Mouse (Mus musculus) urinary bladder, adult 2 months (tissue): Measurements from ENCODE around the gene Fam19a1. TPM values are rescaled to one million over a fixed set of nuclear protein-coding genes. Genes with fewer than 3 reads are reported as not detected.
"Not testable (repeated sequence)": the region's sequence is repeated elsewhere in the genome, so short reads cannot be mapped to it uniquely, and the experiment has no call there.

Experiments used
- DNase-seq: peaks from one replicate; pipeline ENCODE4 v3.0.0; 2022; ENCODE audit warnings: low spot score
- polyA plus RNA-seq: library from polyadenylated mRNA; depleted of rRNA; stranded (reverse); fragments of >200 nt; gene quantifications from 2 replicates; pipeline ENCODE4 v1.2.3, GENCODE M21; 2012; rRNA removed

The Fam19a1 gene
- 0.04 and 0.18 TPM in 2 replicates for polyA plus RNA-seq

GRCm38 (mm10) chr6:96112854-96113253 is at the start of gene Fam19a1:
TSS of gene Fam19a1 (plus strand) at chr6:96113154.
- no peak for DNase-seq

DNA sequence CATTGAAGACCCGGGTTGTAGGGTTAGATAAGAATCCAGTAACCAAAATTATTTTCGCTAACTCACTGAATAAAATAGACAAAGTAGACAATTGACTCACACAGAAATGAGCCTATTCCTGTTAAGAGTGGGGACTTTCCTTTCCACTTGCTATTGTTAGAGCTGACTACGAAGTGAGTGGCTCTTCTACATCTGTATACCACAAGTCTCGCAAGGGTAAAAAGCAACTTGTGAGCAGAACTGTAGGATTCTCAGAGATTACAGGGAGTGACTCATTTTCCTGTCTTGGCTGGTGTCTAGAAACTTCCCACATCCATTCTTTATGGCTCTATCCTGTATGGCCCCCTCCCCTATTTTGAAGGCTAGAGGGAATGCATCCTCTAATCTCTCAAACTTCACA is 41.9 kb upstream of the Fam19a1 start:
- DNase-seq, result no peak

DNA sequence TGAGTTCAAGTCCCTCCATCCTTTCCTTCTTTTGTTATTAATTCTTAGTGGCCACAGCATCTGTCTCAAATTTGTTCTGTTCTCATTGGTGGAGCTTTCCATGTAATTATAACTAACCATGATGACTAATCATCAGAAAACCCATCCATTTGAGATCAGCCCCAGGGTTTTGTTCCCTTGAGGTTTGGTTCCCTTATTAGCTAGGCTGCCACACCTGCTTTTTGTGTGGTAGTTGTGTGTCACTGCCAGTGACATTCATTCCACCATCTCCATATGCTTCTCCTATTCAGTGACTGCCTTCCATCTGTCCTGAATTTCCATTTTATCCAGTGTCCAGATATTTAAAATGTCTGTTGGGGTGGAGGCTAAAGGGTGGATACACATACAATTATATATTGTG is 41.4 kb upstream of the Fam19a1 start:
- DNase-seq, result no peak

- DNase-seq, result no peak
Observed at GRCm38 (mm10) chr6:96089961-96090360, 23.0 kb upstream of the Fam19a1 start.

GRCm38 (mm10) chr6:96093716-96094115 is 19.2 kb upstream of the Fam19a1 start:
- DNase-seq, result no peak

- no peak for DNase-seq
Observed at GRCm38 (mm10) chr6:96098225-96098624, 14.7 kb upstream of the Fam19a1 start.

DNA sequence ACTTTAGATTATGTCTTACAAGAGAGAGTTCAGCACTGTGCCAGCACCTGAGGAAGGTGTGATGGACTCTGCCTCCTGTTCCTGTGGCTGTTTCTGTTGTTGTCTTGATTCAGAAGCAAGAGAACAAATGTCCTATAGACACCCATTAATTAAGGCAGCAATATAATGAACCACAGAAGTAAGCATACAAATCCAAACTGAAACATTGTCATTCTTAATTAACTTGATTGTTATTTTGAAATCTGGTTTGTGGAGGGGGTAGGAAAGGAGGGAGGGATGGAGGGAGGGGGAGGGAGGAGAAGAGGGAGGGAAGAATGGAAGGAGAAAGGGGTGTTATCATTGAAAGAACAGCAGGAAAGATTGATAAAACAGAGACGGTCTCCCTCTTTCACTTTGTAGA is 1.3 kb upstream of the Fam19a1 start:
- DNase-seq, result no peak

- DNase-seq, result no peak
Observed at GRCm38 (mm10) chr6:96114151-96114550, 1.2 kb downstream of the Fam19a1 start.

DNA sequence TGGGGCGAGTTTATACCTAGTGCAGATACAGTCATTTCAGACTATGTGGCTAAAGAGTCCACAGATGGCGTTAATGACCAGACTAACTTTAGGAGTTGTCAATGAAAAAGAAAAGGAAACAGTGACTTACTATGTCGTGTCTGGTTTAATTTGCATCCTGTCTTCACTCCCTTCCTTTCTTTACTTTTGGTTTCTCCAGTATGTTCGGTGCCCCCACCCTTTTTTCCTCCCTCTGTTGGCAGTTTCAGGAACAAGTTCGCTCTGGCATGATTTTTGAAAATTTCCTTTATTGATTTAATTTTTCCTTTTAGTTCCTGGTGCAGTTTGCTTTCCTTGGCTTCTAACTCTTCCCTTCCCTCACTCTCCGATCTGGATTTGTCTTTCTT is 3.2 kb downstream of the Fam19a1 start:
- DNase-seq, result no peak

DNA sequence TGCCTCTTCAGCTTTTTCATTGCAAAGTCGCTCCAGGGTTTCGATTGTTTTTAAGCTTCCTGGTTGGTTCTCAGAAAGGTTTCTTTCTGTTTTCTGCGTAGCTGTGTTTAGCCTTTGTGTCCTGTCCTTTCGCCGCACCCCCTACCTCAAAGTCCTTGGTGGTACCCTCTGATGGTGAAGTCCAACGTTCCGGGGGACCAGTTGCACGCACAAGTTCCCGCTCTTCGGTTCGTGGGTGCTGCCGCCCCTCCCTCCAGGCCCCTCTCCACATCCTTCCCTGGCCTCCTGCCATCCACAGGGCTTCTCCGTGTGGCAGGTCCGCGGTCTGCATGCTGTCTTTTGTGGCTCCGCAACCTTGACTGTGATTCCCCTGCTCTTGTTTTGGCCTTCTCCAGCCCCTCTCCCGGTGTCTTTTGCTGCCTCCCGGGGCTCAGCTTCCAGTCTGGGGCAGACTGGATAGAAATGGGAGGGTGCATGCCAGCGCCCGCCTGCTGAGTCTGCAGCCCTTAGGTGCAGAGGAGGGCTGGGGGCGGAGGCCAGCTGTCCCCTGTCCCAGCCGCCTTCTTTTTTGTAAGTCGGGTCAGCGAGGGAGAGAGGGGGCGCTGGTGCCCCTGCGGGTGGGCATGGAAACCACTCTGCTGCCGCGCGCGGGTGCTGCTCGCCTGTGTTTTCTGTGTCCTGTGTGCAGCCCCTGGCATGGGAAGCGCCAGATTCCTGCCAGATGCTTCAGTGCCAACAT is 3.7 kb downstream of the Fam19a1 start:
- DNase-seq, result peak; percentile 22

DNA sequence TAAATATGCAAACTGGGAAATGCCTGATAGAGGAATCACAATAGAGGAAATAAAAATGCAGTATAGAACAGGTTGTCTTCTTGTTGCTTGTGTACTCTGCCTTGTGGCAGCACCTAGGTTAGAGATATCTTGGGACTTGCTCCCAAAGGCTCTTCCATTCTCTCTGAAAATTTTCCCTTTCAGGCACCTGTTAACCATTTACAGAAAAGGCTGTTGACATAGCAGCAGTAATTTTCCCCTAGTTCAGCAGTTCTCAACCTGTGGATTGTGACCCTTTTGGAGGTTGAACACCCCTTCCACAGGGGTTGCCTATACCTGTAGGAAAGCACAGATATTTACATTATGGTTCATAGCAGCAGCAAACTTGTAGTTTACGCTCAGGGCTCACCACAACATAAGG is 30.4 kb downstream of the Fam19a1 start:
- DNase-seq, result no peak

DNA sequence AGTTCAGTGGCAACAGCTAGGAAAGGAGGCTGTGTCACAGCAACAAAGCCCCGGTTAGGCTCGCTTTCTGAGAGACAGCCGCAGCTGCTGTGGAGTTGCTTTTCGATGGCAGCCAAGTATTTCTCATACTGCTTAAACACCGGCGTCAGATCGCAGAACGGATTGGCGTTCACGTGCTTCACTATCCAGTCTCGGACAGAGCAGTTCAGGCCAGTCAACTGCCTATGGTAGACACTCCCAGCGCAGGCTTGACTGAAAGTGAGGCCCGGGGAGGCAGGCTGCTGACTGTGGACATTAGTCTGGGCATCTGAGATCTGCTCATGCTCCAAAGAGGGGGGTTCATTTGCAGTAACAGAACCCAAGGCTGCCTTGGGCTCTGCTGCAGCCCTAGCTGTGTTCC is 52.4 kb downstream of the Fam19a1 start:
- DNase-seq, result no peak

- DNase-seq, result no peak
Observed at GRCm38 (mm10) chr6:96165818-96166379, 52.9 kb downstream of the Fam19a1 start, which contains the start of gene 1700123L14Rik. TSS of gene 1700123L14Rik (minus strand) at chr6:96166243.

DNA sequence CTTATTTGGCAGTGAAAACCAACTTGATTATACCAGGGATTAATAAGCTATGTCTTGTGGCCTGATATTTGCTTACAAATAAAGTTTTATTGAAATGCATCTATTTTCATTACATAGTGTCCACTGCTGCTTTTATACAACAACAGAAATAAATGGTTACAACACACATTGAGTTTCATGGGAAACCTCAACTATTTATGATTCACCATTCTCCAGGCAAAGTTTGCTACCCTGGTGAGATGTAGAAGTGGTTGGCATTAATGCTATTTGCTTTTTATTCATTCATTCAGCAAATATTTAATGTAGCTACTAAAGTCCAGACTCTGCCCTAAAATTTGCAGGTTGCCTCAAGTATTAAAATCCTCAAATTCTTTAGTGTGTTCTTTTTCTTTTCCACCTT is 54.1 kb downstream of the Fam19a1 start:
- no peak for DNase-seq

DNA sequence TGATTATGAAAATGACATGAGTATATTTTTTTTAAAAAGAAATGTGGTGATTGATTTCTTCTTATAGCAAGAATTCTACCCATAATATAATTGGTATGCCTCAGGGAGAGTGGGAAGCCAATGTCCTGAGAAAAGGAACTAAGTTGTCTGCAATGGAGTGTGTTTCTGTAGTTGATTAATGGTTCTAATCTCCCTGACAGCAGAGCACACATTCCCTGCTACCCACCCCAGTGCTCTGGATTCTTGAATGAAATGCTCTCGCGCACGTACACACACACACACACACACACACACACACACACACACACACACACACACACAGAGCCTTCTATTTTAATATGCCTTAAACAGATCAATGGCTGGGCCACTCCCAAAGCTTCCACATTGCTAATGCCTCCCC is 60.7 kb downstream of the Fam19a1 start:
- DNase-seq, result no peak

DNA sequence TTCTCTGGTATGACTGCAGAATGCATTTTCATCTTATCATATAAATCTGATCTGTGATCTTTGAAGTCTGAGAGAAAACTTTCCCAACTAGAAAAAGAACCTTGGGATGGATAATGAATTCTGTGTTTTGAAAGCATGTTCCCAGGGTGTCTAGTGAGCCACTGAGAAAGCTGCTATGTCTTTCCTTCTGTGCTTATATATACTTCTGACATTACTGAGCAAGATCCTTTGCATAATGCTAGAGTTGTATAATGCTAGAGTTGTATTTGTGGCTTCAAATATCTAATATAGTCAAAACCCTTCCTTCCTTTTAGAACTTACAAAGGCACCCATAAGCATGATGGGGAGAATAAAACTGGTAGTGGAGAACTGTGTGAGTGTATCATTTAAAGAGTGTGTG is 65.6 kb downstream of the Fam19a1 start:
- no peak for DNase-seq

GRCm38 (mm10) chr6:96183392-96183791 is 70.4 kb downstream of the Fam19a1 start:
- no peak for DNase-seq

- no peak for DNase-seq
Observed at GRCm38 (mm10) chr6:96186517-96186916, 73.6 kb downstream of the Fam19a1 start.

- DNase-seq, result not testable (repeated sequence)
Observed at GRCm38 (mm10) chr6:96198991-96199390, 86.0 kb downstream of the Fam19a1 start.

GRCm38 (mm10) chr6:96205395-96205794 is 92.4 kb downstream of the Fam19a1 start:
- DNase-seq, result no peak

DNA sequence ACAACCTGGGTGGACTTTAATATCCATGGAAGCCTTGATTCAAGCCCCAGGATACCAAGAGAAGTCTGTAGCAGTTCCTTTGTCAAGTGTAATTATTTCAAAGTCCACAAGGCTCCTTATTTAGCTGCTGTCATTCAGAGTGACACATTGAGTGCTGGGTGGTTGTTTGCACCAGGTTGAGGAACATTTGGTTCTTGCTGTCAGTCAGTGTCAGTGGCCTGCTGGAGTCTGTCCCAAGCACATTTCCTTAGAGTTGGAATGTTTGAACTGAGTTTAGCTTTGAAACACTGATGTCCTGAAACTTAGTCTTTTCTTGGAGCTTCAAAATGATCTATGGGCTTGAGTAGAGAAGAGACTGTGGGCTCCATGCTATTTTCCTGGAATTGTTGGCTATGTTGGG is 121.9 kb downstream of the Fam19a1 start:
- no peak for DNase-seq

DNA sequence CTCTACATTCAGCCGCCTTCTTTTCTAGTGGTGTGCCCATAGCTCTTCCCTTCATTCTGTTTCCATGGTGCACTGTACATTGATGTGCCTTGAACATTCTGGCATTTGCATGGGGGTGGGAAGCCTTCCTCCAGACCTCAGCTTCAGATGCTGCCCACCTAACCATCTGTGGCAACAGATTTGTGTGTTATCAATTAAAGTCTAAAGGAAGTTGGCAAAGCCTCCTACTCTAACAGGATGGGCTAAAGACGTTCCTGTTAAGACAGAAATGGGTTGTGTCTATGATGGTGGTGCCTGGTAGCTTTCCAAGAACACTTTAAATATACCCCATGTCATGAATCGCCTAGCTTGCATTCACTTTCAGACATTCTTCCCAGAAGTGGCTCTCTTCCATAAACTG is 131.4 kb downstream of the Fam19a1 start:
- DNase-seq, result no peak

GRCm38 (mm10) chr6:96252001-96252400 is 139.0 kb downstream of the Fam19a1 start:
- no peak for DNase-seq

DNA sequence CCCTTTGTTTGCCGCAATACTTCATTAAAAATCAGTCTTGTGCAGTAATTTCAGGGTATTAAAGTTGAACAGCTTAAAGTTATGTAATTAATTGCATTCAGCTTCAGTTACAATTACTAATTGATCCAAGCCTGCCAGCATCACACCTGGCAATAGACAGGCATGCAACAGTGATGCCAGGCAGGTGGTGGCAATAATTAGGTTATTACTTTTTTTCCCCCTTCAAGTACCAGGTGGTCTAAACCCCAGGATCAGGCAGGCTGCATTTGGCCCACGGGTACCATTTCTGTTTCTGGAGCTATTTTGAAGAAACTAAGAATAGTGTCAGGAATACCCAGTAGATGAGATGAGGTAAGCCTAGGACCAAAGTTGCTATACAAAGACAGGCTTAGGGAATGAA is 141.9 kb downstream of the Fam19a1 start:
- DNase-seq, result no peak
